Mouse (Mus musculus) liver, postnatal 0 days (tissue): ENCODE data around the gene Dennd4b.

Experiments
- CTCF ChIP-seq: sonication (generic); IDR thresholded peaks from 2 replicates; pipeline ENCODE4 v1.5.1; 2016; ENCODE audit warnings: antibody characterized with exemption, low read depth
- EP300 ChIP-seq: IDR thresholded peaks from 2 replicates; pipeline ENCODE4 v1.6.1; 2016; ENCODE audit warnings: antibody characterized with exemption, low read depth, mild to moderate bottlenecking

GRCm38 (mm10) chr3:90292345-90293275, 27.6 kb downstream of the Dennd4b start, which contains the start of gene Gatad2b:
- no peak for TF ChIP-seq CTCF
- TF ChIP-seq EP300: peak; percentile 70
